Mouse (Mus musculus): ENCODE measurements around the gene Klk11. TPM values are rescaled to one million over a fixed set of nuclear protein-coding genes. Genes with fewer than 3 reads are reported as not detected.

Gene Klk11
- polyA plus RNA-seq, 1 experiment from 2014 or later = not detected

Other genes with a start within 250 kb of the Klk11 start
- gene Cd33, start 230.2 kb upstream of the Klk11 start, polyA plus RNA-seq (2014; fragmentation: Nextera tagmentation; extraction: Ambion mirVana) = 0.61 and 1.2 TPM in 2 replicates
- 7.6 and 9.0 TPM in 2 replicates for gene Zfp658, start 212.3 kb upstream of the Klk11 start, polyA plus RNA-seq (2014; fragmentation: Nextera tagmentation; extraction: Ambion mirVana)
- gene Zfp719, start 195.0 kb upstream of the Klk11 start, polyA plus RNA-seq (2014; fragmentation: Nextera tagmentation; extraction: Ambion mirVana) = 18.8 and 21.5 TPM in 2 replicates
- 0.47 and 0.53 TPM in 2 replicates for gene Zfp819, start 167.4 kb upstream of the Klk11 start, polyA plus RNA-seq (2014; fragmentation: Nextera tagmentation; extraction: Ambion mirVana)
- not detected in 2 replicates for gene Ceacam18, start 139.9 kb upstream of the Klk11 start, polyA plus RNA-seq (2014; fragmentation: Nextera tagmentation; extraction: Ambion mirVana)
- 0.19 and 0.42 TPM in 2 replicates for gene Siglece, start 114.4 kb upstream of the Klk11 start, polyA plus RNA-seq (2014; fragmentation: Nextera tagmentation; extraction: Ambion mirVana)
- 18.9 and 20.6 TPM in 2 replicates for gene Ctu1, start 102.6 kb upstream of the Klk11 start, polyA plus RNA-seq (2014; fragmentation: Nextera tagmentation; extraction: Ambion mirVana)
- not detected in 2 replicates for gene Klk14, start 84.2 kb upstream of the Klk11 start, polyA plus RNA-seq (2014; fragmentation: Nextera tagmentation; extraction: Ambion mirVana)
- gene Klk13, start 62.0 kb upstream of the Klk11 start, polyA plus RNA-seq (2014; fragmentation: Nextera tagmentation; extraction: Ambion mirVana) = not detected in 2 replicates
- 0.19 TPM in 1 of 2 replicates, not detected in the other for gene Klk12, start 5.7 kb upstream of the Klk11 start, polyA plus RNA-seq (2014; fragmentation: Nextera tagmentation; extraction: Ambion mirVana)
- gene Klk10, start 6.4 kb downstream of the Klk11 start, polyA plus RNA-seq (2014; fragmentation: Nextera tagmentation; extraction: Ambion mirVana) = 0.13 TPM in 1 of 2 replicates, not detected in the other
- gene Klk9, start 17.3 kb downstream of the Klk11 start, polyA plus RNA-seq (2014; fragmentation: Nextera tagmentation; extraction: Ambion mirVana) = not detected in 2 replicates
- 7.1 and 9.6 TPM in 2 replicates for gene Klk8, start 23.0 kb downstream of the Klk11 start, polyA plus RNA-seq (2014; fragmentation: Nextera tagmentation; extraction: Ambion mirVana)
- gene Klk7, start 36.7 kb downstream of the Klk11 start, polyA plus RNA-seq (2014; fragmentation: Nextera tagmentation; extraction: Ambion mirVana) = not detected in 2 replicates
- not detected in 2 replicates for gene Klk6, start 49.9 kb downstream of the Klk11 start, polyA plus RNA-seq (2014; fragmentation: Nextera tagmentation; extraction: Ambion mirVana)
- gene Klk5, start 67.4 kb downstream of the Klk11 start, polyA plus RNA-seq (2014; fragmentation: Nextera tagmentation; extraction: Ambion mirVana) = not detected in 2 replicates
- 0.69 and 0.86 TPM in 2 replicates for gene Klk4, start 106.6 kb downstream of the Klk11 start, polyA plus RNA-seq (2014; fragmentation: Nextera tagmentation; extraction: Ambion mirVana)
- gene Klk15, start 159.1 kb downstream of the Klk11 start, polyA plus RNA-seq (2014; fragmentation: Nextera tagmentation; extraction: Ambion mirVana) = not detected in 2 replicates
- gene Klk1b8, start 176.1 kb downstream of the Klk11 start, polyA plus RNA-seq (2014; fragmentation: Nextera tagmentation; extraction: Ambion mirVana) = not detected in 2 replicates
- gene Klk1b1, start 192.1 kb downstream of the Klk11 start, polyA plus RNA-seq (2014; fragmentation: Nextera tagmentation; extraction: Ambion mirVana) = not detected in 2 replicates
- not detected in 2 replicates for gene Klk1b9, start 201.5 kb downstream of the Klk11 start, polyA plus RNA-seq (2014; fragmentation: Nextera tagmentation; extraction: Ambion mirVana)
- gene Klk1b11, start 221.3 kb downstream of the Klk11 start, polyA plus RNA-seq (2014; fragmentation: Nextera tagmentation; extraction: Ambion mirVana) = not detected in 2 replicates
- not detected in 2 replicates for gene Klk1b26, start 237.6 kb downstream of the Klk11 start, polyA plus RNA-seq (2014; fragmentation: Nextera tagmentation; extraction: Ambion mirVana)

Data from forebrain, embryonic 14.5 days (tissue).